In the genomic region with DNA sequence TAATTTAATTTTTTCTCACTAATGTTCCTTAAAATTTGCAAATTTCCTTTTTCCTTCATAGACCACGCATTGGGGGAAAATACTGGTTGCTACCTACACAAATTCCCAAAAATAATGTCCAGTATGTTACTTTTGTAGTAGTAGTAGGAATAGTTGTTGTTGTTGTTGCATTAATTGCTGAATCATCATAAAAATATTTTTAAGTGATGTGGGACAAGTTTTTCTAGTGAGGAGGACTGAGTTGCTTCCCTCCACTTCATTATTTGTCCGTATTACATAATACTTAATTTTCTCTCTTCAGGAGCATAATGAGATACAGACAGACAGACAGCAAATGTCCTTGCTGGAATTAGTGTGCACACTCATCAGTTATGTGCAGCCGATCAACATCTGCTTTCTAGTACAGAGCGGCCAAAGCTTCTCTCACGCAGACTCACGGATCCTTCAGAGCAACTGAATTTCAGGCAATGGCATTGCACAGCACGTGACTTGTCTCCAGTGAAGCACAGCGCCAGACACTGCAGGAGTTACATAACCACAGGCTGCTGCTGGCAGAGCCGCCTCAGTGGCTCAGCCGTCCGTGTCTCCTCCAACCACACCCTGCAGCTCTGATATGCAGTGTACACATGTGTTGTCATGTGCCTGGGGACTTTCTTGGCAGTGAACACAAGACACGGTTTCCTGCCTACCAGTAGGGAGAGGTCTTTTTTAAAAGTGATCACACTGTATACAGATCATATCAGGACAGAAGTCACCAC, we compare ENCODE assay signal across 8 mouse cellular contexts.
DNase-seq lines count a peak whose midpoint lies in the region; ATAC-seq and TF ChIP-seq lines count a peak whose summit lies in the region.

No protein-coding gene starts in this region.

- DNase-seq in 3T3-L1 (ENCODE audit: low read depth, low spot score) (peak; percentile 65), adipocyte (ENCODE audit: low spot score) (peak; percentile 80)
- DNase-seq in heart, postnatal 14 days: peak; percentile 81 to 85
- DNase-seq in layer of hippocampus, adult 11-12 months (ENCODE audit: low spot score): peak; percentile 80
- peak; percentile 59 for DNase-seq in lung, adult 2 months
- peak; percentile 58 for DNase-seq in thymus, adult 2 months

- H3K4me1 ChIP-seq in lung, adult 2 months (ENCODE audit: control insufficient read depth, insufficient read depth, low read length): peaks cover 5% of the 10 kb centered on the region
- peaks cover 4% of the 10 kb centered on the region for H3K4me1 ChIP-seq in thymus, adult 2 months (replicated peaks; ENCODE audit: control insufficient read depth, insufficient read depth, low read length)

- no peaks in the 10 kb centered on the region for H3K27me3 ChIP-seq in thymus, adult 2 months (ENCODE audit: control insufficient read depth, insufficient read depth, low read length)

- TF ChIP-seq CTCF in lung, adult 2 months (IDR thresholded peaks at IDR 0.05; ENCODE audit: insufficient read depth, low read length): no peak
- TF ChIP-seq CTCF in thymus, adult 2 months (IDR thresholded peaks at IDR 0.05; ENCODE audit: borderline replicate concordance, control insufficient read depth, extremely low read depth, insufficient read depth, low read length, poor library complexity): no peak

- WGBS in lung, adult 2 months: 27% methylated on average over 12 of the region's 12 CpGs
- 18% methylated on average over 12 of the region's 12 CpGs for WGBS in thymus, adult 2 months

- no peak for TF ChIP-seq POLR2A in lung, adult 2 months (IDR thresholded peaks at IDR 0.05; ENCODE audit: borderline replicate concordance, extremely low read depth, low read depth, low read length)
- TF ChIP-seq POLR2A in thymus, adult 2 months (IDR thresholded peaks at IDR 0.05; ENCODE audit: control insufficient read depth, extremely low read depth, insufficient read depth, low read length, poor library complexity): no peak

- H3K27ac ChIP-seq in thymus, adult 2 months (ENCODE audit: control insufficient read depth, insufficient read depth, low read length): no peak overlapping the region

- intact Hi-C loops in heart, postnatal 14 days (cut with DNase I): loop anchor here (5.0 kb wide), 1 partner anchor 419 kb away; no protein-coding TSS in a partner anchor

- peak; percentile 92 for ATAC-seq in erythroblast, adult 5-6 weeks (replicated peaks; ENCODE audit: low FRiP score, poor library complexity, severe bottlenecking)
- peak; percentile 98 for ATAC-seq in neutrophil, adult 5-6 weeks (ENCODE audit: extremely low read depth, insufficient number of reproducible peaks, low FRiP score, poor library complexity, severe bottlenecking)

- peaks cover 10% of the 10 kb centered on the region; the same call in 1 of the 2 replicates for H3K36me3 ChIP-seq in thymus, adult 2 months (ENCODE audit: control insufficient read depth, insufficient read depth, low read length)

- no peak overlapping the region for H3K4me3 ChIP-seq in lung, adult 2 months (replicated peaks; ENCODE audit: extremely low read depth, low read depth, low read length)
- H3K4me3 ChIP-seq in thymus, adult 2 months (ENCODE audit: control insufficient read depth, insufficient read depth, low read length): no peak overlapping the region
